Mouse (Mus musculus) testis, adult 2 months (tissue): ENCODE data around the gene Rgsl1. TPM values are rescaled to one million over a fixed set of nuclear protein-coding genes. Genes with fewer than 3 reads are reported as not detected.
"Not testable (repeated sequence)": the region's sequence is repeated elsewhere in the genome, so short reads cannot be mapped to it uniquely, and the experiment has no call there.

ENCODE experiments used
- H3K27ac ChIP-seq: fragments of 200-500 bp; 2 replicates; pipeline ENCODE4 v1.5.1; 2012; ENCODE audit warnings: low read depth, low read length; ENCODE audit not compliant: control insufficient read depth, insufficient read depth
- H3K27me3 ChIP-seq: fragments of 200-500 bp; 2 replicates; pipeline ENCODE4 v1.6.1; 2012; ENCODE audit warnings: mild to moderate bottlenecking, low read length, moderate library complexity; ENCODE audit not compliant: control insufficient read depth, insufficient read depth
- H3K36me3 ChIP-seq: fragments of 200-500 bp; 2 replicates; pipeline ENCODE4 v1.6.1; 2012; ENCODE audit warnings: mild to moderate bottlenecking, low read length; ENCODE audit not compliant: control insufficient read depth, insufficient read depth
- H3K4me1 ChIP-seq: fragments of 200-500 bp; 2 replicates; pipeline ENCODE4 v1.6.1; 2012; ENCODE audit warnings: low read length; ENCODE audit not compliant: control insufficient read depth, insufficient read depth
- H3K4me3 ChIP-seq: fragments of 200-500 bp; 2 replicates; pipeline ENCODE4 v1.5.1; 2012; ENCODE audit warnings: low read depth, mild to moderate bottlenecking, low read length, moderate library complexity, mixed read lengths; ENCODE audit not compliant: control insufficient read depth
- CTCF ChIP-seq: fragments of 200-500 bp; IDR thresholded peaks from 2 replicates; pipeline ENCODE4 v1.5.1; 2012; ENCODE audit warnings: low read depth, mild to moderate bottlenecking, inconsistent platforms, low read length, moderate library complexity; ENCODE audit not compliant: control insufficient read depth, insufficient read depth, insufficient replicate concordance
- POLR2A ChIP-seq: fragments of 200-500 bp; IDR thresholded peaks from 2 replicates; pipeline ENCODE4 v1.6.1; 2012; ENCODE audit warnings: low read depth, mild to moderate bottlenecking, inconsistent platforms, low read length, moderate library complexity; ENCODE audit not compliant: control insufficient read depth
- polyA plus RNA-seq: library from polyadenylated mRNA; depleted of rRNA; stranded (reverse); fragments of >200 nt; gene quantifications from 2 replicates; pipeline ENCODE4 v1.2.3, GENCODE M21; 2012

Gene Rgsl1
- polyA plus RNA-seq, 1 experiment, result 22.6 TPM

GRCm38 (mm10) chr1:153778205-153778604 is 65.7 kb downstream of the Rgsl1 start:
- TF ChIP-seq POLR2A, result no peak
- no peak for TF ChIP-seq CTCF
- no peaks in the 10 kb centered on the region for H3K36me3 ChIP-seq
- H3K27me3 ChIP-seq, result no peaks in the 10 kb centered on the region
- no peak overlapping the region; the same call in 1 of the 2 replicates for H3K4me3 ChIP-seq
- peaks cover 8% of the 10 kb centered on the region for H3K4me1 ChIP-seq
- no peak overlapping the region for H3K27ac ChIP-seq

GRCm38 (mm10) chr1:153776257-153776656 is 67.7 kb downstream of the Rgsl1 start:
- no peak overlapping the region for H3K27ac ChIP-seq
- peaks cover 8% of the 10 kb centered on the region for H3K4me1 ChIP-seq
- H3K4me3 ChIP-seq, result no peak overlapping the region
- H3K36me3 ChIP-seq, result no peaks in the 10 kb centered on the region
- TF ChIP-seq CTCF, result no peak
- no peak for TF ChIP-seq POLR2A
- no peaks in the 10 kb centered on the region for H3K27me3 ChIP-seq

GRCm38 (mm10) chr1:153775174-153775573 is 68.8 kb downstream of the Rgsl1 start:
- Histone ChIP-seq H3K4me1 (peaks cover 8% of the 10 kb centered on the region), H3K4me3 (no peak overlapping the region), H3K27ac (no peak overlapping the region), H3K27me3 (no peaks in the 10 kb centered on the region), H3K36me3 (no peaks in the 10 kb centered on the region)
- TF ChIP-seq CTCF, result no peak
- TF ChIP-seq POLR2A, result no peak

GRCm38 (mm10) chr1:153770776-153771167 is 73.2 kb downstream of the Rgsl1 start:
- TF ChIP-seq POLR2A (no peak), CTCF (no peak)
- Histone ChIP-seq H3K4me1 (peaks cover 4% of the 10 kb centered on the region), H3K27me3 (no peaks in the 10 kb centered on the region), H3K4me3 (no peak overlapping the region), H3K27ac (no peak overlapping the region), H3K36me3 (no peaks in the 10 kb centered on the region)

- TF ChIP-seq CTCF (no peak), POLR2A (no peak)
- H3K36me3 ChIP-seq, result no peaks in the 10 kb centered on the region
- H3K27me3 ChIP-seq, result no peaks in the 10 kb centered on the region
- no peak overlapping the region for H3K4me3 ChIP-seq
- no peak overlapping the region for H3K27ac ChIP-seq
- H3K4me1 ChIP-seq, result peaks cover 5% of the 10 kb centered on the region
Observed at GRCm38 (mm10) chr1:153769998-153770775, 73.8 kb downstream of the Rgsl1 start.

GRCm38 (mm10) chr1:153769571-153769970 is 74.4 kb downstream of the Rgsl1 start:
- not testable (repeated sequence) for H3K27me3 ChIP-seq, H3K36me3 ChIP-seq, H3K4me1 ChIP-seq, H3K4me3 ChIP-seq, H3K27ac ChIP-seq

GRCm38 (mm10) chr1:153768465-153768864 is 75.5 kb downstream of the Rgsl1 start:
- Histone ChIP-seq H3K36me3 (no peaks in the 10 kb centered on the region), H3K27ac (no peak overlapping the region), H3K27me3 (no peaks in the 10 kb centered on the region), H3K4me1 (peaks cover 5% of the 10 kb centered on the region), H3K4me3 (no peak overlapping the region)
- TF ChIP-seq POLR2A (no peak), CTCF (no peak)

GRCm38 (mm10) chr1:153767281-153767680 is 76.7 kb downstream of the Rgsl1 start:
- H3K4me3 ChIP-seq, result no peak overlapping the region
- H3K36me3 ChIP-seq, result no peaks in the 10 kb centered on the region
- H3K27ac ChIP-seq, result no peak overlapping the region
- no peaks in the 10 kb centered on the region for H3K27me3 ChIP-seq
- peaks cover 5% of the 10 kb centered on the region for H3K4me1 ChIP-seq
- TF ChIP-seq POLR2A (no peak), CTCF (no peak)
